Mouse (Mus musculus): Measurements from ENCODE around the gene Tmem123.
A peak's percentile ranks its signal among the peaks of the same experiment; 100 is the strongest.

The Tmem123 gene

DNA sequence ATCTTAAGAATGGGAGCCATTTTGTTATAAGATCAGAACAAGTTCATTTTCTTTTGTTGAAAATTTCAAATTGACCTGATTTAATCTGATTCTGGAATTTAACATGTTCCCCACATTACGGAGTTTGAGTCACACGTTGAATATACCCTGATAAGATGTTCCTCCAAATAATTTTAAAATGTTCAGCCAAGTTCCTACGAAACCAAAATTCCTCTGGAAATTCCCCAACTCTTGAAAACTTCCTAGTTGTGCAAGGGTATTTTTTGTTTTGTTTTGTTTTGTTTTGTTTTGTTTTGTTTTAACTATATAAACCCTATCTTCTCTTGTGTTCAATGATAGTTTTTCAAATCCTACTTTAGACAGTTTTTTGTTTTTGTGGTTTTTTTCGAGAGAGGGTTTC lies 64.9 kb downstream of the Tmem123 start:
- no peak for DNase-seq (ENCODE audit: low spot score)

DNA sequence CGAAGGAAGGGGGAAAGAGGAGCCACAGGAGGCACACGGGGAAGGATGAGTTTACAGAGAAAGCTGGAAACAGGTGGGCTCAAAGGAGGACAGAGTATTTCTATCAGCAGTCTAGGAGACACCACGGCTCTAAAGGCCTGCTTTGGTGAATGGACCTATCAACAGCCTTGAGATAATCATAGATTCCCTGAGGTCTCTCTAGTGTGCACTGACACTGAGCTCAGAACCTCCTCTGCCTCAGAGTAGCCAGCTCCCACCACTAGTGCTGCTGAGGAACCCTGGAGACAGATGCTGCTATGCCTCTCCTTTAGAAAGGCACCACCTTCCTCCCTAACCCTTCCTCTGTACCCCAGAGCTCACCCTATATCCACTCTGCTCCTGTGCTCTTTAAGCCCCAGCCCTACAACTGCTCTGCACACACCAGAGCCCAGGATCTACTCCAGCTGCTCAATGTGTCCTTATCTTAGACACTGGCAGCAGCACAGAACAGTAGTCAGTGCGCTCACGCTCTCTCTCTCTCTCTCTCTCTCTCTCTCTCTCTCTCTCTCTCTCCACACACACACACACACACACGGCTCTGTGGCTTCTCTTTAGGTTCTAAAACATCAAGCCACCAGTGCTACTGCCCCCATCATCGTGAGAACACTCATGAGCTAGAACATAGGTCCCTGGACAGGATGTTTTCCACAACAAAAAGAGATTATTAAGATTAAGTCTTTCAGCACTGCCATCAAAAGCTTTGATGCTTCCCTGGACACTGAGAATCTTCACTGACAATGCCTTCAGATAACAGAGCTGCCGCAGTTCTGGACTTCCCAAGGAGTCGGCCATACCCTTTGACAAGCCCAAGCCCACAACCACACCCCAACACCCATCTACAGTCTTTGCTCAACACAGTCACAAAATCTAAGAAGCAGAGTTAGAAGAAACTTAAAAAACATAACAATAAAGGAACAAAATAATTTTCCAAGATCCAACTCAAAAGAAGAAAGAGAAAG lies 66.0 kb downstream of the Tmem123 start:
- no peak for DNase-seq (ENCODE audit: low spot score)

DNA sequence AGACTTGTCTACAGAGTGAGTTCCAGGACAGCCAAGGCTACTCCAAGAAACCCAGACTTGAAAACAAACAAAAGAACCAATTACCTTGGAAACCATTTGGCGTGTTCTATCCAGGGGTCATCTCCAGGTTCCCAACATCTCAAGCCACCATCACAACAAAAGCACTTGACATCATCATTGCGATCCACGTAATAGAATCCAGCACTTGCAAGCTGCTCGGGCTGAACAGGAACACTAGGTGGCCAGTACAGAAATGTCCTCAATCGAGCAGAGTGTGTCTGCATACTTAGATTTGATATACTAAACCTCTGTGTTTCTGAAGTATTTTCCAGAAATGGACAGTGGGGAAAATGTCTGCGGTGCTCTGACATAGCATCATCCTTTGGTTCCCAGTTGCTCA lies 69.6 kb downstream of the Tmem123 start:
- DNase-seq (ENCODE audit: low spot score) = no peak

DNA sequence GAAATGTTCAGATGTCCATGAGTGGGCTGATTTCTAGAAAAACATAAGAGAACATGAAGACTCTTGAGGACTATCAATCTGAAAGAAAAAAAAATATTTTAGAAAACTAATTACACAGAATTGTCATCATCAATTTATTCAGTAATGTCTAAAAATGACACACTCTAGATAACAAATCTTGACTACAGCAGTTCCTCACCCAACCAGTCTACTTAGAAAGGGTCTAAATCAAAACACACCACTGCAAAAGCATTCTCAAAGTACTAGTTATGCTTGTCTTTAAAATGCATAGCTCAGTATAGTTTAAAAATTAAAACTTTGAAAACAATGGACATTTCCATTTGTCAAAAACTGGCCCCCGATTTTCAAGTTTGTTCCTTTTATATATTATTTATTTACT lies 71.5 kb downstream of the Tmem123 start:
- no peak for DNase-seq (ENCODE audit: low spot score)

DNA sequence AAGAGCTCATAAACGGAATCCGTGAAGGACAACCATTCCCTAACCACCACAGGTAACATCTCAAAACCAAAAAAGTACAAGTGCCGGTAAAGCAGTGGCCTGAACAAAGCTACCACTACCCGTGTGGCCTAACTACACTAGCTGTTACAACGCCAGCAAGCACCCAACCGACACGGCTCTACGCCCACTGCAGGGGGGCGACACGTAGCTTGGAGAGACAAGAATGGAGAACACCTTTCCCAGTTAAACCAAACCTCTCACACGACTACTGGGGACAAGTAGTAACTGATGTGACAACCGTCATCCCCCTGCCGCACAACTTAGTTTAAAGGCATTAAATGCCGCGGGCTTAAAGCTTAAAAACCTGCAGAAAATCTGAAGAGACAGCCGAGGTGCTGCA lies 72.5 kb downstream of the Tmem123 start:
- DNase-seq (ENCODE audit: low spot score) = peak; percentile 70

DNA sequence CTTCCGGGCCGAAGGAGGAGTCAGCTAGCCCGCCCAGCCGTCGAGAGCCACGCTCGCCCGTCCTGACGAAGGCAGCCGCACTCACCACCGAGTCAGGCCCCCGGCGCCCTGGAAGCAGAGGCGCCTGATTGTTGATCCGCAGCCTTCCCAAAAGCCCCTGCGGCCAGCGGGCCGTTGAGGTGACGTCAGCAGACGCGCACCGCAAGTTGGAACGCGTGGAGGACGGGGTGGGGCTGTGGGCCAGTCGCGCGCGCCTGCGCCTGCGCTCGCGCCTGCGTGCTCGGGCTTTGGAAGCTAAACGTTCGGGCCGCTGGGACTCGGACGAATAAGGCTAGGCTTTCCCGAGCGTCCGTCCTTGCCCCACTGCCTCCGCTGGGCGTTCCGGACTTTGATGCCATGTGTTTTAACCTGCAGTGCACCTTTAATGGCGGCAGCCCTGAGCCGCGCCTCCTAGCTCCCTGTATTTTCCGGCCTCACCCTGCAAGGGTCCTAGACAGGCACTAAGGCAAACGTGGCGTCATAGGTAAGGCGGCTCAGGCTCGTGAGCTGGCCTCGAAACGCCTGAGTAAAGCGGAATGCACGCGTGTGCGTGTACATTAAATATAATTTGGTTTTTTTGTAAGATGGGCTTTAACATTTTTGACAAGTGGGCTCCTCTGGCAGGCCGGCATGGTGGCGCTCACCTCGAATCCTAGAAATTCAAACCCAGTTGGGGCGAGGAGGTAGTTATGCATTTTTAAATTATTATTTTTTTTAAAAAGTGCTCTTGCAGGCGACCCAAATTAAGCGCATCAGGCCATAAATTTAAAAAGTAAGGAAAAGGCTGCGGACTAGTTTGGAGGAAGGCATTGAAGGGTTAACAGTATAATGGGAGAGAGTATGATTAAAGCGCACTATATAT lies 73.3 kb downstream of the Tmem123 start, which contains the start of gene Birc2:
Birc2 (minus strand) TSS at position 160 of the 901 bp plus-strand sequence.
- DNase-seq (ENCODE audit: low spot score) = peak; percentile 96

DNA sequence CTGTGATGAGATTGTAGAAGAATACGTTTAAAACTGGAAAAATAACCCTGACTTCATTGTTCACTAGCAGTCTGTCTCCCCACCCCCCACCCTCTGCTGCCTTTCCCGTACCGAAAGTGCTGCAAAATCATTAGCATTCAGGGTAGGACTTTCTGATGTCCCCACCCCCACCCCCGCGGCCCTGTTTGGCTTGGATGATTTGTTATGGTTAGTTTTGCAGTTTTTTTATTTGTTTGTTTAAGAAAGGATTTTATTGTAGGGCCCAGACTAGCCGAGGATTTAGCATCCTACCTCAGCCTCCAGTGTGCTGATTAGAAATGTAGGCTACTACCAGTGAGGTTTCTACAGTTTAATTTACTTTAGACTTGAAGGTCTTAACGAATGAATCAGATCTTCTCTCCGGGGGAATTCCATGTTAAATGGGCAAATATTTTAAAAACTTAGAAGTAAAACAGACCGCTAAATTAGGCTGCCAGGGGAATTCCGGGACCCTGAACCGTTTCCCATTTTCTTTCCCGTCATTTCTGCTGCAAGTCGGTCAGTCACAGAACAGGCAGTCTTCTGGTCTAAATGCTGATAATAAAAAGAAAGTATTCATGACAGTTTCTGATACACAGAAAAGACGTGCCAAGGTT lies 74.1 kb downstream of the Tmem123 start:
- no peak for DNase-seq (ENCODE audit: low spot score)

DNA sequence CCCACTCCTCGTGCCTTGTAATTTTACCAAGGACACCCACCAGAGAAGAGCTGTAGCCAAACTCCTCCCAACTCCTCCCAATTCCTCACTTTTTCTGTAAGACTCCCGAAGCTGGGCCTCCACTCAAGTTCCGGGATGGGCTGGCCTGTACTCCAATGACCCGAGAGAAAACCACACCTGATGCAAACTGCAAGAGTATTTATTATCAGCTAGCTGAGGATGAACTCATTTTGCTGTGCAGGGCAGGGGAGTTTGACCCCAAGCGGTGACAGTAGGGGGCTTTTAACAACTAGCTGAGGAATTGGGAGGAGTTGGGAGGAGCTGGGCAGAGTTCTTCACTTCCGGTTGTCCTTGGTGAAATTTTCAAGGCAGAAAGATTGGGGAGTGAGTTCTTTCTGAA lies 77.4 kb downstream of the Tmem123 start:
- peak; percentile 68 for DNase-seq (ENCODE audit: low spot score)

Measured in testis, postnatal 14 days (tissue).